ENCODE assay signal across 10 mouse cellular contexts in the genomic region with DNA sequence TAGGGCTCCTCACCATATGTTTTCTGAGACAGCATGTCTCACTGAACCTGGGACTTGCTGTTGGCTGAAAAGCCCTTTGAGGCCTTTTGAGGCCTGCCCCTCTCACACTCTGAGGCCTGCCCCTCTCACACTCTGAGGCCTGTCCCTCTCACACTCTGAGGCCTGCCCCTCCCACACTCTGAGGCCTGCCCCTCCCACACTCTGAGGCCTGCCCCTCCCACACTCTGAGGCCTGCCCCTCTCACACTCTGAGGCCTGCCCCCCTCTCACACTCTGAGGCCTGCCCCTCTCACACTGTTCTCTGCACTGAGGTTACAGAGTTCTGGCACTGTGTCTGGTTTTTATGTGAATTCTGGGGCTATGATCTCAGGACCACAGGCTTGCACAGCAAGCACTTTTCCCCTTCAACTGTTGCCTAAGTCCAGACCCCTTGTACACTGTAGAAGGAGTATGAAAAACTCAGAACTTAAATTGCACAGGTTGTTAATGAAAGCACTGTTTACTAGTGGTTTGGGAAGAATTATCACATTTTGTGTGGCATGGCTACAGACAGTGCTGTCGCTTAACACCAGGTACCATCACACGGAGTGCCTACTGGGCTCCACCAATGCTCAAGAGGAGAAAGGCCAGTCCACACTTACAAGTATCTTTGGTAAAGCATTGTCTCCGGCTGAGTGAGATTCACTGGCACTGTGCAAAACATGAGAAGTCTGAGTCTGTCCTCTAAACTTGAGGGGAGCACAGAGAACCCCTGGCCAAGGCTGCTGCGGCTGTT. TPM values are rescaled to one million over a fixed set of nuclear protein-coding genes. Genes with fewer than 3 reads are reported as not detected.
DNase-seq lines count a peak whose midpoint lies in the region; ATAC-seq and TF ChIP-seq lines count a peak whose summit lies in the region.
"Had no signal": no experiment of that assay in that cellular context is flagged by ENCODE, and none has a peak within 500 bp of the region (broad histone marks: within the 10 kb centered on the region; RNA-seq: fewer than 3 reads in every experiment).

No protein-coding gene starts in this region.

- ATAC-seq in hindbrain, postnatal 0 days: no peak
- ATAC-seq in limb, embryonic 12.5 days (ENCODE audit: insufficient number of reproducible peaks, insufficient read depth, low FRiP score, low TSS enrichment, low read depth): peak; percentile 93
- ATAC-seq in cerebellum, adult (ENCODE audit: insufficient number of reproducible peaks, low FRiP score, low TSS enrichment): no peak

- no peaks in the 10 kb centered on the region for H3K27me3 ChIP-seq in hindbrain, embryonic 10.5 days (ENCODE audit: insufficient read depth, poor library complexity, severe bottlenecking)
- no peaks in the 10 kb centered on the region for H3K27me3 ChIP-seq in hindbrain, postnatal 0 days (ENCODE audit: insufficient read depth, low read length)
- no peaks in the 10 kb centered on the region for H3K27me3 ChIP-seq in limb, embryonic 12.5 days

- TF ChIP-seq CTCF in hindbrain, postnatal 0 days (IDR thresholded peaks at IDR 0.05; ENCODE audit: low read depth): no peak

- H3K9ac ChIP-seq in hindbrain, postnatal 0 days (replicated peaks; ENCODE audit: low read length): no peak overlapping the region
- H3K9ac ChIP-seq in limb, embryonic 12.5 days (replicated peaks): no peak overlapping the region

- H3K4me2 ChIP-seq in hindbrain, postnatal 0 days (ENCODE audit: low read depth, low read length): no peak overlapping the region
- no peak overlapping the region for H3K4me2 ChIP-seq in limb, embryonic 12.5 days

- no peaks in the 10 kb centered on the region for H3K9me3 ChIP-seq in hindbrain, embryonic 10.5 days
- H3K9me3 ChIP-seq in hindbrain, postnatal 0 days (ENCODE audit: low read length): no peaks in the 10 kb centered on the region
- H3K9me3 ChIP-seq in limb, embryonic 12.5 days: no peaks in the 10 kb centered on the region

- peak overlapping the region; percentile 75; the same call in 1 of the 2 replicates for H3K27ac ChIP-seq in hindbrain, embryonic 10.5 days
- no peak overlapping the region for H3K27ac ChIP-seq in hindbrain, postnatal 0 days
- H3K27ac ChIP-seq in limb, embryonic 12.5 days: peak overlapping the region; percentile 87
- H3K27ac ChIP-seq: left cerebral cortex, adult 2 months had no signal

- peaks cover 9% of the 10 kb centered on the region for H3K4me1 ChIP-seq in hindbrain, embryonic 10.5 days (replicated peaks)
- H3K4me1 ChIP-seq in hindbrain, postnatal 0 days (ENCODE audit: insufficient read depth, low read length): no peaks in the 10 kb centered on the region
- peaks cover 8% of the 10 kb centered on the region for H3K4me1 ChIP-seq in limb, embryonic 12.5 days (replicated peaks)

- peak; percentile 45 for DNase-seq in hindbrain, embryonic 10.5 days (ENCODE audit: low spot score)
- DNase-seq in hindbrain, postnatal 0 days (ENCODE audit: low spot score): no peak
- DNase-seq in 3134 (ENCODE audit: extremely low read depth, insufficient read length, low spot score): peak; percentile 35
- peak; percentile 8 for DNase-seq in embryo, embryonic 11.5 days (ENCODE audit: low read depth, low spot score)
- no peak for DNase-seq in layer of hippocampus, adult 8-10 months (ENCODE audit: low spot score in 2 of 2)
- no peak for DNase-seq in heart, adult 9 months (ENCODE audit: low spot score in 2 of 2)
- DNase-seq: adrenal gland, postnatal 25 days had no signal

- no peak overlapping the region for H3K4me3 ChIP-seq in hindbrain, embryonic 10.5 days
- no peak overlapping the region for H3K4me3 ChIP-seq in hindbrain, postnatal 0 days (ENCODE audit: low read length)
- H3K4me3 ChIP-seq in limb, embryonic 12.5 days (replicated peaks): no peak overlapping the region
- H3K4me3 ChIP-seq: left cerebral cortex, adult 2 months had no signal

- 88% methylated on average over 4 of the region's 4 CpGs for WGBS in hindbrain, embryonic 10.5 days
- 94% methylated on average over 4 of the region's 4 CpGs for WGBS in hindbrain, postnatal 0 days
- 72% methylated on average over 4 of the region's 4 CpGs for WGBS in limb, embryonic 12.5 days

- H3K36me3 ChIP-seq in hindbrain, embryonic 10.5 days: no peaks in the 10 kb centered on the region
- H3K36me3 ChIP-seq in hindbrain, postnatal 0 days (ENCODE audit: insufficient read depth, low read length): no peaks in the 10 kb centered on the region
- H3K36me3 ChIP-seq in limb, embryonic 12.5 days: no peaks in the 10 kb centered on the region

RNA-seq across cellular contexts. Expression of gene Lca5, which starts 41.4 kb away (rescaled TPM):
- polyA plus RNA-seq in hindbrain, embryonic 10.5 days (2016; fragmentation: Nextera tagmentation; extraction: Ambion mirVana): 19.2 and 20.1 TPM in 2 replicates
- 6.5 and 12.7 TPM in 2 replicates for total RNA-seq in hindbrain, postnatal 0 days (2014; rRNA removed)
- 12.7 and 13.5 TPM in 2 replicates for polyA plus RNA-seq in hindbrain, postnatal 0 days (2015; fragmentation: Nextera tagmentation; extraction: Ambion mirVana)
- 24.9 and 27.6 TPM in 2 replicates for polyA plus RNA-seq in limb, embryonic 12.5 days (2016; fragmentation: Nextera tagmentation; extraction: Ambion mirVana)
- total RNA-seq in layer of hippocampus, adult 8-10 months (2022): 10 to 100 TPM; 13.6 to 14.9 (median 14.3) TPM

Comparison
In these comparisons a context has a peak if more than half of its experiments do, and no peak if none do; other contexts are left out.
1. DNase-seq: peak in hindbrain, embryonic 10.5 days (single experiment), 3134 (single experiment) and embryo, embryonic 11.5 days (single experiment); none in hindbrain, postnatal 0 days (single experiment), layer of hippocampus, adult 8-10 months (0 of 2) and heart, adult 9 months (0 of 2).